Mouse (Mus musculus) megakaryocyte, embryonic 14.5 days (primary cell): ENCODE measurements around the gene Cul7. TPM values are rescaled to one million over a fixed set of nuclear protein-coding genes. Genes with fewer than 3 reads are reported as not detected.

Experiments used
- H3K27me3 ChIP-seq: replicated peaks from 2 replicates; pipeline ENCODE3; 2012; ENCODE audit warnings: inconsistent platforms
- H3K36me3 ChIP-seq: replicated peaks from 2 replicates; pipeline ENCODE3; 2012; ENCODE audit warnings: low read length, inconsistent platforms, mixed read lengths
- H3K4me1 ChIP-seq: 2 replicates; pipeline ENCODE4 v1.6.1; 2012; ENCODE audit warnings: inconsistent platforms
- H3K4me3 ChIP-seq: replicated peaks from 2 replicates; pipeline ENCODE3; 2012; ENCODE audit warnings: moderate library complexity, mild to moderate bottlenecking, inconsistent platforms
- H3K9me3 ChIP-seq: 2 replicates; pipeline ENCODE4 v1.6.1; 2012; ENCODE audit warnings: inconsistent platforms
- FLI1 ChIP-seq: IDR thresholded peaks from 2 replicates; pipeline ENCODE4 v1.6.1; 2012; ENCODE audit warnings: low read length, inconsistent platforms, mixed read lengths
- GATA1 ChIP-seq: IDR thresholded peaks from 3 replicates; pipeline ENCODE4 v1.6.1; 2012; ENCODE audit warnings: mixed read lengths, low read length, inconsistent platforms, borderline replicate concordance
- polyA plus RNA-seq: library from polyadenylated mRNA; stranded (reverse); fragments of >175 nt; gene quantifications from 2 replicates; pipeline ENCODE4 v1.2.3, GENCODE M21; 2012; ENCODE audit warnings: low replicate concordance; ENCODE audit not compliant: insufficient read depth

Cul7 gene
- polyA plus RNA-seq, 1 experiment = 90.0 TPM

GRCm38 (mm10) chr17:46613229-46613628 lies 36.9 kb upstream of the Cul7 start:
- Histone ChIP-seq H3K4me1 (peaks cover 52% of the 10 kb centered on the region), H3K9me3 (no peaks in the 10 kb centered on the region), H3K27me3 (no peaks in the 10 kb centered on the region), H3K4me3 (no peak overlapping the region), H3K36me3 (no peaks in the 10 kb centered on the region)
- TF ChIP-seq FLI1 = no peak
- no peak for TF ChIP-seq GATA1

GRCm38 (mm10) chr17:46617799-46618198 lies 32.3 kb upstream of the Cul7 start:
- Histone ChIP-seq H3K4me3 (no peak overlapping the region), H3K27me3 (peaks cover 7% of the 10 kb centered on the region), H3K9me3 (no peaks in the 10 kb centered on the region), H3K36me3 (peaks cover 3% of the 10 kb centered on the region), H3K4me1 (peaks cover 51% of the 10 kb centered on the region)
- no peak for TF ChIP-seq GATA1
- no peak for TF ChIP-seq FLI1

GRCm38 (mm10) chr17:46618394-46618768 lies 31.8 kb upstream of the Cul7 start:
- no peak overlapping the region for H3K4me3 ChIP-seq
- H3K27me3 ChIP-seq = peaks cover 7% of the 10 kb centered on the region
- peaks cover 3% of the 10 kb centered on the region for H3K36me3 ChIP-seq
- no peaks in the 10 kb centered on the region for H3K9me3 ChIP-seq
- H3K4me1 ChIP-seq = peaks cover 51% of the 10 kb centered on the region
- TF ChIP-seq GATA1 = no peak
- TF ChIP-seq FLI1 = no peak

- Histone ChIP-seq H3K4me1 (peaks cover 52% of the 10 kb centered on the region), H3K27me3 (peaks cover 7% of the 10 kb centered on the region), H3K9me3 (no peaks in the 10 kb centered on the region), H3K36me3 (peaks cover 3% of the 10 kb centered on the region), H3K4me3 (no peak overlapping the region)
- no peak for TF ChIP-seq FLI1
Measured at GRCm38 (mm10) chr17:46618769-46619682, 31.1 kb upstream of the Cul7 start.

- no peak overlapping the region for H3K4me3 ChIP-seq
- TF ChIP-seq FLI1 (no peak), GATA1 (no peak)
- peaks cover 9% of the 10 kb centered on the region for H3K27me3 ChIP-seq
- peaks cover 59% of the 10 kb centered on the region for H3K4me1 ChIP-seq
- no peaks in the 10 kb centered on the region for H3K9me3 ChIP-seq
- H3K36me3 ChIP-seq = peaks cover 3% of the 10 kb centered on the region
Measured at GRCm38 (mm10) chr17:46619683-46620357, 30.3 kb upstream of the Cul7 start.

- H3K4me3 ChIP-seq = no peak overlapping the region
- peaks cover 5% of the 10 kb centered on the region for H3K36me3 ChIP-seq
- H3K9me3 ChIP-seq = no peaks in the 10 kb centered on the region
- no peak for TF ChIP-seq FLI1
- TF ChIP-seq GATA1 = no peak
- H3K4me1 ChIP-seq = peaks cover 65% of the 10 kb centered on the region
- H3K27me3 ChIP-seq = peaks cover 13% of the 10 kb centered on the region
Measured at GRCm38 (mm10) chr17:46621324-46621723, 28.8 kb upstream of the Cul7 start.

- peaks cover 64% of the 10 kb centered on the region for H3K4me1 ChIP-seq
- peak overlapping the region; percentile 79 for H3K4me3 ChIP-seq
- no peaks in the 10 kb centered on the region for H3K9me3 ChIP-seq
- peaks cover 22% of the 10 kb centered on the region for H3K27me3 ChIP-seq
- peaks cover 6% of the 10 kb centered on the region for H3K36me3 ChIP-seq
- TF ChIP-seq GATA1 (no peak), FLI1 (no peak)
Measured at GRCm38 (mm10) chr17:46622269-46622668, 27.9 kb upstream of the Cul7 start.

GRCm38 (mm10) chr17:46623819-46624557 lies 26.1 kb upstream of the Cul7 start:
- peaks cover 6% of the 10 kb centered on the region for H3K36me3 ChIP-seq
- H3K9me3 ChIP-seq = no peaks in the 10 kb centered on the region
- peaks cover 72% of the 10 kb centered on the region for H3K4me1 ChIP-seq
- no peak for TF ChIP-seq FLI1
- no peak for TF ChIP-seq GATA1
- H3K4me3 ChIP-seq = peak overlapping the region; percentile 86
- peaks cover 38% of the 10 kb centered on the region for H3K27me3 ChIP-seq

- H3K27me3 ChIP-seq = peaks cover 42% of the 10 kb centered on the region
- H3K36me3 ChIP-seq = peaks cover 6% of the 10 kb centered on the region
- TF ChIP-seq FLI1 (no peak), GATA1 (no peak)
- H3K4me3 ChIP-seq = peak overlapping the region; percentile 86
- peaks cover 77% of the 10 kb centered on the region for H3K4me1 ChIP-seq
- H3K9me3 ChIP-seq = no peaks in the 10 kb centered on the region
Measured at GRCm38 (mm10) chr17:46624598-46624997, 25.5 kb upstream of the Cul7 start.
